Mouse (Mus musculus): Measurements from ENCODE around the gene Carns1.

- no peak for TF ChIP-seq CTCF (IDR thresholded peaks at IDR 0.05; ENCODE audit: control insufficient read depth, insufficient read depth, insufficient read length)
- TF ChIP-seq USF1 (IDR thresholded peaks at IDR 0.05; ENCODE audit: low read depth) = no peak
- TF ChIP-seq MYOD1 (IDR thresholded peaks at IDR 0.05; ENCODE audit: control insufficient read depth, insufficient read length, low read depth) = no peak
- TF ChIP-seq CEBPB (IDR thresholded peaks at IDR 0.05; ENCODE audit: low read depth) = no peak
- no peak for TF ChIP-seq MAX (IDR thresholded peaks at IDR 0.05)
Observed at GRCm38 (mm10) chr19:4137913-4138312, 37.4 kb downstream of the Carns1 start.
